ENCODE assay signal across 8 mouse cellular contexts in genomic region chr9:21546789-21547074, GRCm38 (mm10). TPM values are rescaled to one million over a fixed set of nuclear protein-coding genes. Genes with fewer than 3 reads are reported as not detected.
DNase-seq lines count a peak whose midpoint lies in the region; ATAC-seq and TF ChIP-seq lines count a peak whose summit lies in the region.

Carm1 (plus strand) TSS chr9:21546894.

- peaks cover 3% of the 10 kb centered on the region for H3K4me1 ChIP-seq in heart, adult 2 months (ENCODE audit: control insufficient read depth, insufficient read depth, low read length)
- H3K4me1 ChIP-seq in G1E (ENCODE audit: insufficient read depth, low read depth, low read length): peaks cover 37% of the 10 kb centered on the region
- H3K4me1 ChIP-seq in forebrain, embryonic 13.5 days: peaks cover 32% of the 10 kb centered on the region
- peaks cover 31% of the 10 kb centered on the region for H3K4me1 ChIP-seq in hindbrain, embryonic 10.5 days (replicated peaks)
- H3K4me1 ChIP-seq in limb, embryonic 11.5 days (ENCODE audit: control insufficient read depth, insufficient read depth, low read length): peaks cover 13% of the 10 kb centered on the region; the same call in 1 of the 2 replicates
- peaks cover 3% of the 10 kb centered on the region; the same call in 1 of the 2 replicates for H3K4me1 ChIP-seq in olfactory bulb, adult 2 months (ENCODE audit: control insufficient read depth, insufficient read depth, low read length)

- H3K27me3 ChIP-seq in heart, adult 2 months (ENCODE audit: control insufficient read depth, insufficient read depth, low read length): no peaks in the 10 kb centered on the region
- no peaks in the 10 kb centered on the region for H3K27me3 ChIP-seq in G1E (ENCODE audit: insufficient read depth, low read length)
- H3K27me3 ChIP-seq in forebrain, embryonic 13.5 days: no peaks in the 10 kb centered on the region
- no peaks in the 10 kb centered on the region for H3K27me3 ChIP-seq in hindbrain, embryonic 10.5 days (ENCODE audit: insufficient read depth, poor library complexity, severe bottlenecking)
- H3K27me3 ChIP-seq in limb, embryonic 11.5 days (ENCODE audit: control insufficient read depth, insufficient read depth, low read length): no peaks in the 10 kb centered on the region

- intact Hi-C loops in heart, adult 2 months (cut with DNase I): loop anchor here (1.0 kb wide), 1 partner anchor 46 kb away; the partner anchor contains the start of genes Timm29 and Yipf2

- TF ChIP-seq POLR2A in heart, adult 2 months (IDR thresholded peaks at IDR 0.05; ENCODE audit: insufficient read depth, low read depth, low read length): no peak
- TF ChIP-seq POLR2A in olfactory bulb, adult 2 months (IDR thresholded peaks at IDR 0.05; ENCODE audit: insufficient read depth, low read depth, low read length): no peak

- H3K4me2 ChIP-seq in forebrain, embryonic 13.5 days: peak within 1 kb of the TSS; percentile 82
- H3K4me2 ChIP-seq in limb, embryonic 11.5 days (ENCODE audit: low read depth, severe bottlenecking): peak within 1 kb of the TSS; percentile 79

- no peaks in the 10 kb centered on the region; the same call in 1 of the 2 replicates for H3K36me3 ChIP-seq in heart, adult 2 months (ENCODE audit: control insufficient read depth, insufficient read depth, low read length)
- H3K36me3 ChIP-seq in G1E (replicated peaks): peaks cover 33% of the 10 kb centered on the region
- H3K36me3 ChIP-seq in forebrain, embryonic 13.5 days (ENCODE audit: poor library complexity, severe bottlenecking): peaks cover 21% of the 10 kb centered on the region
- peaks cover 20% of the 10 kb centered on the region for H3K36me3 ChIP-seq in hindbrain, embryonic 10.5 days
- H3K36me3 ChIP-seq in limb, embryonic 11.5 days (ENCODE audit: control insufficient read depth, insufficient read depth, low read length): peaks cover 3% of the 10 kb centered on the region; the same call in 1 of the 2 replicates

- TF ChIP-seq EP300 in heart, adult 2 months (IDR thresholded peaks at IDR 0.05; ENCODE audit: insufficient read depth, low read depth, low read length): no peak

- WGBS in heart, adult 2 months: 14% methylated on average over 52 of the region's 52 CpGs
- whole genome bisulfite sequencing in forebrain, embryonic 13.5 days: 5% methylated on average over 4 of the region's 52 CpGs
- WGBS in hindbrain, embryonic 10.5 days: 17% methylated on average over 52 of the region's 52 CpGs
- 0% methylated on average over 2 of the region's 52 CpGs for WGBS in limb, embryonic 11.5 days
- 34% methylated on average over 52 of the region's 52 CpGs for WGBS in olfactory bulb, adult 2 months

- peak; percentile 58 for TF ChIP-seq CTCF in heart, adult 2 months (IDR thresholded peaks at IDR 0.05)
- TF ChIP-seq CTCF in G1E (IDR thresholded peaks at IDR 0.05; ENCODE audit: low read depth, low read length): peak; percentile 42; the same call in 1 of the 2 replicates
- peak; percentile 71; the same call in 1 of the 2 replicates for TF ChIP-seq CTCF in olfactory bulb, adult 2 months (IDR thresholded peaks at IDR 0.05; ENCODE audit: insufficient read depth, low read depth, low read length)

- H3K9ac ChIP-seq in heart, adult 2 months (ENCODE audit: low read depth, low read length): peak within 1 kb of the TSS; percentile 96
- H3K9ac ChIP-seq in forebrain, embryonic 13.5 days: peak within 1 kb of the TSS; percentile 95
- H3K9ac ChIP-seq in limb, embryonic 11.5 days (ENCODE audit: low read length): peak within 1 kb of the TSS; percentile 98

- ATAC-seq in G1E (ENCODE audit: extremely low read depth, insufficient number of reproducible peaks, low FRiP score, poor library complexity, severe bottlenecking): no peak
- no peak; the same call in 1 of the 2 replicates for ATAC-seq in forebrain, embryonic 13.5 days
- no peak for ATAC-seq in limb, embryonic 11.5 days (ENCODE audit: insufficient number of reproducible peaks, low FRiP score, low TSS enrichment, low read depth)
- ATAC-seq in inflammation-experienced regulatory T-cells, adult 6 months: no peak

- no peaks in the 10 kb centered on the region for H3K9me3 ChIP-seq in G1E (replicated peaks)
- no peaks in the 10 kb centered on the region for H3K9me3 ChIP-seq in forebrain, embryonic 13.5 days (replicated peaks)
- H3K9me3 ChIP-seq in hindbrain, embryonic 10.5 days: no peaks in the 10 kb centered on the region
- no peaks in the 10 kb centered on the region for H3K9me3 ChIP-seq in limb, embryonic 11.5 days (ENCODE audit: control insufficient read depth, low read length)

- H3K79me2 ChIP-seq in heart, adult 2 months (replicated peaks; ENCODE audit: control insufficient read depth, insufficient read depth, low read length): no peaks in the 10 kb centered on the region

- DNase-seq in heart, adult 2 months: no peak
- DNase-seq in heart, adult 11 months: no peak
- no peak for DNase-seq in G1E (ENCODE audit: low spot score)
- no peak for DNase-seq in hindbrain, embryonic 10.5 days (ENCODE audit: low spot score)
- no peak for DNase-seq in limb, embryonic 11.5 days (ENCODE audit: low spot score)

- H3K4me3 ChIP-seq in heart, adult 2 months: peak within 1 kb of the TSS; percentile 85
- H3K4me3 ChIP-seq in G1E (ENCODE audit: low read depth, low read length): peak within 1 kb of the TSS; percentile 83
- H3K4me3 ChIP-seq in forebrain, embryonic 13.5 days: peak within 1 kb of the TSS; percentile 76
- peak within 1 kb of the TSS; percentile 88 for H3K4me3 ChIP-seq in hindbrain, embryonic 10.5 days
- H3K4me3 ChIP-seq in limb, embryonic 11.5 days (ENCODE audit: low read depth, low read length): peak within 1 kb of the TSS; percentile 80
- H3K4me3 ChIP-seq in olfactory bulb, adult 2 months (ENCODE audit: insufficient read depth, low read depth, low read length): peak within 1 kb of the TSS; percentile 88

- peak within 1 kb of the TSS; percentile 94 for H3K27ac ChIP-seq in heart, adult 2 months
- H3K27ac ChIP-seq in forebrain, embryonic 13.5 days: peak within 1 kb of the TSS; percentile 98
- peak within 1 kb of the TSS; percentile 99 for H3K27ac ChIP-seq in hindbrain, embryonic 10.5 days
- peak within 1 kb of the TSS; percentile 98 for H3K27ac ChIP-seq in limb, embryonic 11.5 days (replicated peaks; ENCODE audit: low read depth, low read length)
- H3K27ac ChIP-seq in olfactory bulb, adult 2 months (ENCODE audit: insufficient read depth, low read depth, low read length): peak within 1 kb of the TSS; percentile 87

RNA-seq across cellular contexts. Expression of gene Carm1, which starts in this region (rescaled TPM):
- 10 to 100 TPM; 61.5 to 66.5 TPM for total RNA-seq in heart, adult 2 months (2021)
- 65.4 and 77.6 TPM in 2 replicates for polyA plus RNA-seq in heart, adult 2 months (2012; rRNA removed)
- total RNA-seq in G1E (2014; fragmentation: Nextera tagmentation): 71.9 and 79.5 TPM in 2 replicates
- 10.0 and 12.5 TPM in 2 replicates for total RNA-seq in G1E (2017)
- 143 and 160 TPM in 2 replicates for polyA plus RNA-seq in G1E (2012)
- polyA plus RNA-seq in forebrain, embryonic 13.5 days (2015; fragmentation: Nextera tagmentation; extraction: Ambion mirVana): 28.5 and 29.9 TPM in 2 replicates
- polyA plus RNA-seq in hindbrain, embryonic 10.5 days (2016; fragmentation: Nextera tagmentation; extraction: Ambion mirVana): 66.3 and 71.9 TPM in 2 replicates
- polyA plus RNA-seq in limb, embryonic 11.5 days (2014; fragmentation: Nextera tagmentation; extraction: Ambion mirVana): 78.9 and 93.7 TPM in 2 replicates
- not detected in 2 replicates for polyA plus RNA-seq in olfactory bulb, adult 2 months (2012; ENCODE audit: insufficient read depth, insufficient read length, low replicate concordance, missing spikeins)
- 10 to 100 TPM in 1 of 3 experiments, 1 to 10 TPM in 2; 5.3 to 11.0 (median 7.0) TPM for polyA plus RNA-seq in inflammation-experienced regulatory T-cells, adult 6 months (2017; shearing (Covaris generic))
